7 mouse cellular contexts compared by ENCODE assay signal in genomic region chr11:85832231-85832924, GRCm38 (mm10). TPM values are rescaled to one million over a fixed set of nuclear protein-coding genes. Genes with fewer than 3 reads are reported as not detected.
DNase-seq lines count a peak whose midpoint lies in the region; ATAC-seq lines count a peak whose summit lies in the region.

TSS of gene Tbx2 (plus strand) at chr11:85832551.

- DNase-seq in adrenal gland, postnatal 25 days: peak; percentile 76
- DNase-seq in heart, postnatal 25 days (ENCODE audit: low spot score): peak; percentile 82
- DNase-seq in limb, embryonic 11.5 days (ENCODE audit: low spot score): peak; percentile 86
- peak; percentile 96 for DNase-seq in yolk sac, embryonic 10.5 days (ENCODE audit: low spot score)
- DNase-seq in layer of hippocampus, adult 9-10 months (ENCODE audit: low spot score): no peak

- no peaks in the 10 kb centered on the region for H3K36me3 ChIP-seq in forebrain, embryonic 13.5 days (ENCODE audit: poor library complexity, severe bottlenecking)
- H3K36me3 ChIP-seq in limb, embryonic 11.5 days (ENCODE audit: control insufficient read depth, insufficient read depth, low read length): no peaks in the 10 kb centered on the region
- H3K36me3 ChIP-seq in midbrain, embryonic 15.5 days (replicated peaks): no peaks in the 10 kb centered on the region

- H3K4me1 ChIP-seq in forebrain, embryonic 13.5 days: peaks cover 35% of the 10 kb centered on the region
- H3K4me1 ChIP-seq in limb, embryonic 11.5 days (ENCODE audit: control insufficient read depth, insufficient read depth, low read length): peaks cover 30% of the 10 kb centered on the region
- peaks cover 30% of the 10 kb centered on the region for H3K4me1 ChIP-seq in midbrain, embryonic 15.5 days

- peak within 1 kb of the TSS; percentile 46 for H3K9ac ChIP-seq in forebrain, embryonic 13.5 days
- H3K9ac ChIP-seq in limb, embryonic 11.5 days (ENCODE audit: low read length): peak within 1 kb of the TSS; percentile 82
- no peak within 1 kb of the TSS for H3K9ac ChIP-seq in midbrain, embryonic 15.5 days

- peak within 1 kb of the TSS; percentile 65 for H3K4me2 ChIP-seq in forebrain, embryonic 13.5 days
- H3K4me2 ChIP-seq in limb, embryonic 11.5 days (ENCODE audit: low read depth, severe bottlenecking): peak within 1 kb of the TSS; percentile 90
- H3K4me2 ChIP-seq in midbrain, embryonic 15.5 days: peak within 1 kb of the TSS; percentile 50

- intact Hi-C loops in heart, postnatal 25 days (cut with DNase I): no loop called here

- H3K27me3 ChIP-seq in forebrain, embryonic 13.5 days: peaks cover 98% of the 10 kb centered on the region
- peaks cover 79% of the 10 kb centered on the region for H3K27me3 ChIP-seq in limb, embryonic 11.5 days (ENCODE audit: control insufficient read depth, insufficient read depth, low read length)
- peaks cover 75% of the 10 kb centered on the region for H3K27me3 ChIP-seq in midbrain, embryonic 15.5 days (replicated peaks)

- ATAC-seq in forebrain, embryonic 13.5 days: no peak
- peak; percentile 69 for ATAC-seq in limb, embryonic 11.5 days (ENCODE audit: insufficient number of reproducible peaks, low FRiP score, low TSS enrichment, low read depth)
- ATAC-seq in midbrain, embryonic 15.5 days (replicated peaks): no peak; the same call in 1 of the 2 replicates

- H3K27ac ChIP-seq in forebrain, embryonic 13.5 days: no peak within 1 kb of the TSS
- H3K27ac ChIP-seq in limb, embryonic 11.5 days (replicated peaks; ENCODE audit: low read depth, low read length): peak within 1 kb of the TSS; percentile 90
- H3K27ac ChIP-seq in midbrain, embryonic 15.5 days: no peak within 1 kb of the TSS

- peak within 1 kb of the TSS; percentile 38 for H3K4me3 ChIP-seq in forebrain, embryonic 13.5 days
- peak within 1 kb of the TSS; percentile 61 for H3K4me3 ChIP-seq in limb, embryonic 11.5 days (ENCODE audit: low read depth, low read length)
- peak within 1 kb of the TSS; percentile 30 for H3K4me3 ChIP-seq in midbrain, embryonic 15.5 days

- no peaks in the 10 kb centered on the region for H3K9me3 ChIP-seq in forebrain, embryonic 13.5 days (replicated peaks)
- H3K9me3 ChIP-seq in limb, embryonic 11.5 days (ENCODE audit: control insufficient read depth, low read length): no peaks in the 10 kb centered on the region
- H3K9me3 ChIP-seq in midbrain, embryonic 15.5 days: no peaks in the 10 kb centered on the region

- 0% methylated on average over 47 of the region's 52 CpGs for WGBS in forebrain, embryonic 13.5 days
- under 1% methylated on average over 48 of the region's 52 CpGs for WGBS in limb, embryonic 11.5 days
- WGBS in midbrain, embryonic 15.5 days: under 1% methylated on average over 45 of the region's 52 CpGs

RNA-seq across cellular contexts. Expression of gene Tbx2, which starts in this region (rescaled TPM):
- 25.6 and 27.5 TPM in 2 replicates for total RNA-seq in adrenal gland, postnatal 25 days (2021)
- polyA plus RNA-seq in forebrain, embryonic 13.5 days (2015; fragmentation: Nextera tagmentation; extraction: Ambion mirVana): 0.42 and 0.61 TPM in 2 replicates
- 1 to 10 TPM; 6.2 to 7.1 TPM for total RNA-seq in heart, postnatal 25 days (2021)
- 11.3 and 14.9 TPM in 2 replicates for polyA plus RNA-seq in limb, embryonic 11.5 days (2014; fragmentation: Nextera tagmentation; extraction: Ambion mirVana)
- 1.0 TPM in 2 replicates for polyA plus RNA-seq in midbrain, embryonic 15.5 days (2015; fragmentation: Nextera tagmentation; extraction: Ambion mirVana)
